Mouse (Mus musculus) forebrain, embryonic 12.5 days (tissue): ENCODE measurements at regions not wholly inside any gene's neighbourhood (a gene's known extent, or its start where the extent isn't known, plus 50 kb on each side); places are given as distances from the start of the nearest gene placed in this dataset.

Source experiments
- ATAC-seq: fragments of 200-750 bp; cut with Nextera tagmentation; 2 replicates; pipeline ENCODE4 v1.8.0; 2017; ENCODE audit warnings: moderate TSS enrichment; ENCODE audit not compliant: low FRiP score
- H3K27ac ChIP-seq: fragments of 300-500 bp; sonication (generic); 2 replicates; pipeline ENCODE4 v1.5.1; 2016; ENCODE audit warnings: mild to moderate bottlenecking
- H3K27me3 ChIP-seq: fragments of 300-500 bp; sonication (generic); 2 replicates; pipeline ENCODE4 v1.6.1; 2016; ENCODE audit warnings: mild to moderate bottlenecking
- H3K36me3 ChIP-seq: fragments of 300-500 bp; sonication (generic); replicated peaks from 2 replicates; pipeline ENCODE4 v1.6.1; 2016; ENCODE audit warnings: mild to moderate bottlenecking
- H3K4me1 ChIP-seq: fragments of 300-500 bp; sonication (generic); 2 replicates; pipeline ENCODE4 v1.6.1; 2016
- H3K4me2 ChIP-seq: fragments of 300-500 bp; sonication (generic); 2 replicates; pipeline ENCODE4 v1.6.1; 2016; ENCODE audit warnings: mild to moderate bottlenecking, moderate library complexity
- H3K4me3 ChIP-seq: fragments of 300-500 bp; sonication (generic); replicated peaks from 2 replicates; pipeline ENCODE4 v1.5.1; 2016; ENCODE audit warnings: mild to moderate bottlenecking
- H3K9ac ChIP-seq: fragments of 300-500 bp; sonication (generic); 2 replicates; pipeline ENCODE4 v1.6.1; 2016; ENCODE audit warnings: mild to moderate bottlenecking
- H3K9me3 ChIP-seq: fragments of 300-500 bp; sonication (generic); 2 replicates; pipeline ENCODE4 v1.6.1; 2016
- WGBS: fragments of 180-500 bp; shearing (Covaris S2); methylation state at CpG from one replicate; pipeline ENCODE4 v1.1.7; 2016; 5-methylcytosine and 5-hydroxymethylcytosine counted together

DNA sequence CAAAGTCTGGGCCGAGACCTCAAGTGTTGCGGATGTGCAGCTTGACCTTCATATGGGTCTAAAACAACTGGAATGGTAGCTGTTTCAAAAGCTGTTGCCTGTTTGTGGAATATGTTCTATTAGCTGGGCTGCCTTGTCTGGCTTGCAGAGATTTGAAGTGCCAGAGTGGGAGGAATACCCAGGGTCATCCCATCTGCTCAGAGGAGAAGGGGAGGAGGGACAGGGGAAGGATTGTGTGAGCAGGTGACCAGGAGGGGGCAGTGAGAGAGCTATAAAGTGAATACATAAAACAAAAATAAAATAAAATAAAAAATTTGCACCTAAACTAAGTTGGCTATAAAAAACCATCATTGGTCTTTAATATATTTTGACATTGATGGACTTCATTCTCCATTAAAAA is 377.7 kb downstream of the Bmper start:
- Histone ChIP-seq H3K4me2 (no peak overlapping the region), H3K36me3 (no peaks in the 10 kb centered on the region), H3K9ac (no peak overlapping the region), H3K27ac (no peak overlapping the region), H3K27me3 (no peaks in the 10 kb centered on the region), H3K9me3 (no peaks in the 10 kb centered on the region), H3K4me1 (no peaks in the 10 kb centered on the region), H3K4me3 (no peak overlapping the region)
- ATAC-seq, result no peak
- 95% methylated on average over 2 of the region's 2 CpGs for WGBS
